Mouse (Mus musculus) forebrain, embryonic 14.5 days (tissue): ENCODE data around the gene Rbm25. TPM values are rescaled to one million over a fixed set of nuclear protein-coding genes. Genes with fewer than 3 reads are reported as not detected.
"Not testable (repeated sequence)": the region's sequence is repeated elsewhere in the genome, so short reads cannot be mapped to it uniquely, and the experiment has no call there.

Experiments
- ATAC-seq: fragments of 200-750 bp; cut with Nextera tagmentation; 2 replicates; pipeline ENCODE4 v1.8.0; 2017; ENCODE audit warnings: mild to moderate bottlenecking, moderate library complexity
- DNase-seq: peaks from one replicate; pipeline ENCODE4 v3.0.0-alpha.2; 2015; ENCODE audit warnings: low spot score
- H3K27ac ChIP-seq: fragments of 300-500 bp; sonication (generic); 2 replicates; pipeline ENCODE4 v1.5.1; 2014; ENCODE audit warnings: low read depth, mild to moderate bottlenecking, control low read depth, low read length, moderate library complexity
- H3K27me3 ChIP-seq: fragments of 300-500 bp; sonication (generic); replicated peaks from 2 replicates; pipeline ENCODE4 v1.6.1; 2014; ENCODE audit warnings: low read length, control low read depth, mixed read lengths; ENCODE audit not compliant: control insufficient read depth, insufficient read depth
- H3K36me3 ChIP-seq: fragments of 300-500 bp; sonication (generic); 2 replicates; pipeline ENCODE4 v1.6.1; 2014; ENCODE audit warnings: low read length, control low read depth; ENCODE audit not compliant: control insufficient read depth, insufficient read depth
- H3K4me1 ChIP-seq: fragments of 300-500 bp; sonication (generic); 2 replicates; pipeline ENCODE4 v1.6.1; 2014; ENCODE audit warnings: antibody characterized with exemption, low read length, control low read depth; ENCODE audit not compliant: control insufficient read depth, insufficient read depth
- H3K4me2 ChIP-seq: fragments of 300-500 bp; sonication (generic); 2 replicates; pipeline ENCODE4 v1.6.1; 2014; ENCODE audit warnings: mild to moderate bottlenecking, control low read depth, low read length
- H3K4me3 ChIP-seq: fragments of 300-500 bp; sonication (generic); 2 replicates; pipeline ENCODE4 v1.5.1; 2014; ENCODE audit warnings: low read depth, low read length, control low read depth
- H3K9ac ChIP-seq: fragments of 300-500 bp; sonication (generic); 2 replicates; pipeline ENCODE4 v1.6.1; 2014; ENCODE audit warnings: mild to moderate bottlenecking, low read length, control low read depth, moderate library complexity
- H3K9me3 ChIP-seq: fragments of 300-500 bp; sonication (generic); replicated peaks from 2 replicates; pipeline ENCODE4 v1.6.1; 2016; ENCODE audit warnings: low read length, control low read depth, mixed read lengths; ENCODE audit not compliant: control insufficient read depth
- WGBS: fragments of 180-500 bp; shearing (Covaris S2); extraction: QIAGEN DNeasy Blood & Tissue Kit; methylation state at CpG from one replicate; pipeline ENCODE4 v1.1.7; 2014; 5-methylcytosine and 5-hydroxymethylcytosine counted together
- polyA plus RNA-seq: library from polyadenylated mRNA; unstranded; fragments of >200 nt; fragmentation: Nextera tagmentation; extraction: Ambion mirVana; gene quantifications from 2 replicates; pipeline ENCODE4 v1.2.1, GENCODE M21; 2014

Rbm25 gene
- 164 and 176 TPM in 2 replicates for polyA plus RNA-seq

GRCm38 (mm10) chr12:83630936-83631335 lies at the start of gene Rbm25:
Gene Rbm25, plus strand, starts transcription at chr12:83631236.
- not testable (repeated sequence) for H3K4me1 ChIP-seq, H3K27me3 ChIP-seq, ATAC-seq, H3K36me3 ChIP-seq, H3K9me3 ChIP-seq, DNase-seq
- Histone ChIP-seq H3K4me3 (peak within 1 kb of the TSS; percentile 91), H3K9ac (peak within 1 kb of the TSS; percentile 98), H3K27ac (peak within 1 kb of the TSS; percentile 95), H3K4me2 (peak within 1 kb of the TSS; percentile 75)
- whole genome bisulfite sequencing, result no CpG with 5 or more reads among the region's 5 CpGs

GRCm38 (mm10) chr12:83582106-83582505 lies 48.9 kb upstream of the Rbm25 start:
- Histone ChIP-seq H3K9ac (no peak overlapping the region), H3K36me3 (peaks cover 43% of the 10 kb centered on the region), H3K9me3 (no peaks in the 10 kb centered on the region), H3K27me3 (no peaks in the 10 kb centered on the region), H3K4me3 (no peak overlapping the region), H3K4me1 (no peaks in the 10 kb centered on the region), H3K4me2 (no peak overlapping the region), H3K27ac (no peak overlapping the region)
- no peak for ATAC-seq
- WGBS, result 82% methylated on average over 4 of the region's 4 CpGs
- no peak for DNase-seq

- Histone ChIP-seq H3K36me3 (peaks cover 37% of the 10 kb centered on the region), H3K9me3 (no peaks in the 10 kb centered on the region), H3K27ac (no peak overlapping the region), H3K9ac (no peak overlapping the region), H3K4me1 (no peaks in the 10 kb centered on the region), H3K27me3 (no peaks in the 10 kb centered on the region), H3K4me3 (no peak overlapping the region), H3K4me2 (no peak overlapping the region)
- WGBS, result 85% methylated on average over 4 of the region's 4 CpGs
- ATAC-seq (no peak), DNase-seq (no peak)
Observed at GRCm38 (mm10) chr12:83582747-83583146, 48.3 kb upstream of the Rbm25 start.

DNA sequence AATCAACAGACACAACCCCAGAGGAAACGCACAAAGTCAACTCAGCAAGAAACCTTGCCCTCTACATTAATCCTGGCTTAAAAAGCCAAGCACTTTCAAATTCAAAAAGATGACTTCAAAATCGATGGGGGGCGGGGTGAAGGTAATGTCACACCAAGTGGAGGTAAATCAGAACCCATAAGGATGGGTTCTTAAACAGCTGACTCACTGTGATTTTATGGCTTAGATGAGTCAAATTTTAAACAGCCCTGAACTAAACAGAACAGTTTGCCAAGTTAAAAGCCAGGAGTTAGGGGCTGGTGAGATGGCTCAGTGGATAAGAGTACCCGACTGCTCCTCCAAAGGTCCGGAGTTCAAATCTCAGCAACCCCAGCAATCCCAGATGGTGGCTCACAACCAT lies 44.4 kb upstream of the Rbm25 start:
- ATAC-seq (no peak), DNase-seq (no peak)
- no peak overlapping the region for H3K27ac ChIP-seq
- H3K36me3 ChIP-seq, result peaks cover 68% of the 10 kb centered on the region
- H3K4me2 ChIP-seq, result no peak overlapping the region
- H3K4me1 ChIP-seq, result no peaks in the 10 kb centered on the region
- H3K4me3 ChIP-seq, result no peak overlapping the region
- H3K9me3 ChIP-seq, result no peaks in the 10 kb centered on the region
- H3K9ac ChIP-seq, result no peak overlapping the region
- WGBS, result 100% methylated on average over 5 of the region's 5 CpGs
- no peaks in the 10 kb centered on the region for H3K27me3 ChIP-seq

GRCm38 (mm10) chr12:83591754-83592501 lies 39.1 kb upstream of the Rbm25 start:
- no peak overlapping the region for H3K9ac ChIP-seq
- DNase-seq (no peak), ATAC-seq (no peak)
- no peak overlapping the region for H3K27ac ChIP-seq
- peaks cover 67% of the 10 kb centered on the region for H3K36me3 ChIP-seq
- peaks cover 22% of the 10 kb centered on the region for H3K4me1 ChIP-seq
- no peak overlapping the region for H3K4me2 ChIP-seq
- no peaks in the 10 kb centered on the region for H3K9me3 ChIP-seq
- 93% methylated on average over 8 of the region's 8 CpGs for WGBS
- no peaks in the 10 kb centered on the region for H3K27me3 ChIP-seq
- H3K4me3 ChIP-seq, result no peak overlapping the region

- WGBS, result 94% methylated on average over 9 of the region's 9 CpGs
- ATAC-seq (no peak), DNase-seq (no peak)
- no peak overlapping the region for H3K27ac ChIP-seq
- no peaks in the 10 kb centered on the region for H3K27me3 ChIP-seq
- H3K4me3 ChIP-seq, result no peak overlapping the region
- H3K9ac ChIP-seq, result no peak overlapping the region
- no peaks in the 10 kb centered on the region for H3K9me3 ChIP-seq
- peaks cover 22% of the 10 kb centered on the region for H3K4me1 ChIP-seq
- H3K36me3 ChIP-seq, result peaks cover 48% of the 10 kb centered on the region
- H3K4me2 ChIP-seq, result peak overlapping the region; percentile 16; the same call in 1 of the 2 replicates
Observed at GRCm38 (mm10) chr12:83594454-83595040, 36.5 kb upstream of the Rbm25 start.

DNA sequence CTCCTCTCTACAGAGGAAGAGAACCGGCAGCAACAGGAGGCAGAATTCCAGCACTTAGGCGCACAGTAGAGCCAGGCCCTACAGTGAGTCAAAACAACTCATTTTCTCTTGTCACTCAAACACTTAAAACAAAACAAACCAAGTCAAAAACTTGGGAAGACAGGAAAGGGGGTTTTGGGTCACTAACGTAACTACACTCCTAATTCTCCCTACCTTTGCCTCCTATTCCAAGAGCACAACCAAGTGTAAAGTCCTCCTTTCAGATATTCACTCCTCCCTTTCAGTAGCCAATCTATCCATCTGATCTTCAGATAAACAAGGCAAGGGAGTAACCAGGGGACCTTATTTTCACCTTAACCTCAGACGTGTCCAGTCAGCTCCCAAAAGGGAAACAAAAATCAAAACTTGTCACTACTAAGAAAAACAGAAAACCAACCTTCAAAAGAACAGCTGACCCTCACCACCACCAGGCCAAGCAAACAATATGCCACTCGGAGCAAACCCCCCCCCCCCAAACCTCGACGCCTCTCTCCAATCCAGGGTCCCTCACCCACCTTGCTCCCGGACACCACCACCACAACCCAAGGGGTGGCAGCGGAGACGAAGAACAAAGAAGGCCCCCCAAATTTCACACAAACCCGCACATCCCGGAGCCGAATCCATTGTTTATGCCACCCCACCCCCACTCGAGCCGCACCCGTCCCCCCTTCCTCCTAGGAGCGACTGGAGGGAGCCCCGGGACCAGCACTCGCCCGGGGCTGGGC lies 34.7 kb upstream of the Rbm25 start:
- Histone ChIP-seq H3K27ac (peak overlapping the region; percentile 95), H3K4me1 (peaks cover 22% of the 10 kb centered on the region), H3K36me3 (peaks cover 32% of the 10 kb centered on the region), H3K27me3 (no peaks in the 10 kb centered on the region), H3K9me3 (no peaks in the 10 kb centered on the region), H3K9ac (peak overlapping the region; percentile 95), H3K4me2 (peak overlapping the region; percentile 86), H3K4me3 (peak overlapping the region; percentile 90)
- peak; percentile 18 for DNase-seq
- WGBS, result 2% methylated on average over 16 of the region's 20 CpGs
- ATAC-seq, result no peak; the same call in 1 of the 2 replicates

GRCm38 (mm10) chr12:83597025-83597501 lies 34.0 kb upstream of the Rbm25 start, which contains the start of gene Zfyve1:
Gene Zfyve1, minus strand, starts transcription at chr12:83597222.
- H3K4me1 ChIP-seq, result peaks cover 22% of the 10 kb centered on the region
- peak; percentile 100 for ATAC-seq
- peaks cover 25% of the 10 kb centered on the region for H3K36me3 ChIP-seq
- H3K9me3 ChIP-seq, result no peaks in the 10 kb centered on the region
- H3K9ac ChIP-seq, result peak within 1 kb of the TSS; percentile 95
- H3K27me3 ChIP-seq, result no peaks in the 10 kb centered on the region
- H3K4me3 ChIP-seq, result peak within 1 kb of the TSS; percentile 90
- peak within 1 kb of the TSS; percentile 86 for H3K4me2 ChIP-seq
- H3K27ac ChIP-seq, result peak within 1 kb of the TSS; percentile 95
- WGBS, result under 1% methylated on average over 26 of the region's 28 CpGs
- DNase-seq, result peak; percentile 99
